Mouse (Mus musculus): Measurements from ENCODE around the gene Itprid2.
A peak's percentile ranks its signal among the peaks of the same experiment; 100 is the strongest.
"Not testable (repeated sequence)": the region's sequence is repeated elsewhere in the genome, so short reads cannot be mapped to it uniquely, and the experiment has no call there.

Gene Itprid2

GRCm38 (mm10) chr2:79634528-79635400, at the start of gene Itprid2:
TSS of gene Itprid2 (plus strand) at chr2:79635352.
- peak; percentile 96 to 98 for DNase-seq (ENCODE audit: low spot score in 2 of 2)

- no peak for DNase-seq (ENCODE audit: low spot score in 2 of 2)
Observed at GRCm38 (mm10) chr2:79596177-79596576, 39.0 kb upstream of the Itprid2 start.

- DNase-seq (ENCODE audit: low spot score in 2 of 2) = no peak
Observed at GRCm38 (mm10) chr2:79597090-79597489, 38.1 kb upstream of the Itprid2 start.

GRCm38 (mm10) chr2:79601109-79601508, 34.0 kb upstream of the Itprid2 start:
- not testable (repeated sequence) for DNase-seq (ENCODE audit: low spot score in 2 of 2)

- no peak for DNase-seq (ENCODE audit: low spot score in 2 of 2)
Observed at GRCm38 (mm10) chr2:79601691-79602116, 33.4 kb upstream of the Itprid2 start.

GRCm38 (mm10) chr2:79602306-79602705, 32.8 kb upstream of the Itprid2 start:
- DNase-seq (ENCODE audit: low spot score in 2 of 2) = no peak

- no peak for DNase-seq (ENCODE audit: low spot score in 2 of 2)
Observed at GRCm38 (mm10) chr2:79603363-79603762, 31.8 kb upstream of the Itprid2 start.

GRCm38 (mm10) chr2:79606033-79606432, 29.1 kb upstream of the Itprid2 start:
- DNase-seq (ENCODE audit: low spot score in 2 of 2) = no peak

GRCm38 (mm10) chr2:79607181-79607580, 28.0 kb upstream of the Itprid2 start:
- DNase-seq (ENCODE audit: low spot score in 2 of 2) = no peak

GRCm38 (mm10) chr2:79608301-79609074, 26.7 kb upstream of the Itprid2 start:
- DNase-seq (ENCODE audit: low spot score in 2 of 2) = no peak

GRCm38 (mm10) chr2:79610894-79611293, 24.3 kb upstream of the Itprid2 start:
- no peak for DNase-seq (ENCODE audit: low spot score in 2 of 2)

- DNase-seq (ENCODE audit: low spot score in 2 of 2) = no peak
Observed at GRCm38 (mm10) chr2:79618145-79618544, 17.0 kb upstream of the Itprid2 start.

- DNase-seq (ENCODE audit: low spot score in 2 of 2) = no peak
Observed at GRCm38 (mm10) chr2:79618614-79619568, 16.3 kb upstream of the Itprid2 start.

- no peak for DNase-seq (ENCODE audit: low spot score in 2 of 2)
Observed at GRCm38 (mm10) chr2:79623256-79623655, 11.9 kb upstream of the Itprid2 start.

GRCm38 (mm10) chr2:79627624-79628023, 7.5 kb upstream of the Itprid2 start:
- DNase-seq (ENCODE audit: low spot score in 2 of 2) = no peak

GRCm38 (mm10) chr2:79630231-79630630, 4.9 kb upstream of the Itprid2 start:
- DNase-seq (ENCODE audit: low spot score in 2 of 2) = no peak

- DNase-seq (ENCODE audit: low spot score in 2 of 2) = peak; percentile 31 to 45
Observed at GRCm38 (mm10) chr2:79635426-79636291, 507 bp downstream of the Itprid2 start.

GRCm38 (mm10) chr2:79638924-79639323, 3.8 kb downstream of the Itprid2 start:
- no peak for DNase-seq (ENCODE audit: low spot score in 2 of 2)

- peak in 1 of 2 experiments; percentile 50 for DNase-seq (ENCODE audit: low spot score in 2 of 2)
Observed at GRCm38 (mm10) chr2:79646237-79646688, 11.1 kb downstream of the Itprid2 start.

- no peak for DNase-seq (ENCODE audit: low spot score in 2 of 2)
Observed at GRCm38 (mm10) chr2:79647094-79647493, 11.9 kb downstream of the Itprid2 start.
